Mouse (Mus musculus): ENCODE data around the gene Lysmd1. TPM values are rescaled to one million over a fixed set of nuclear protein-coding genes. Genes with fewer than 3 reads are reported as not detected.

The Lysmd1 gene
- polyA plus RNA-seq, 1 experiment, result 7.0 TPM

- TF ChIP-seq MYOD1 (IDR thresholded peaks at IDR 0.05; ENCODE audit: control insufficient read depth in 1 of 3, insufficient read length in 2 of 3, low read depth in 2 of 3) (no peak), CEBPB (IDR thresholded peaks at IDR 0.05; ENCODE audit: insufficient read depth, poor library complexity, severe bottlenecking) (no peak), USF1 (IDR thresholded peaks at IDR 0.05; ENCODE audit: low read depth) (no peak), E2F4 (IDR thresholded peaks at IDR 0.05; ENCODE audit: insufficient read depth) (no peak), POLR2AphosphoS2 (IDR thresholded peaks at IDR 0.05; ENCODE audit: insufficient read length, low read depth) (no peak), TCF3 (IDR thresholded peaks at IDR 0.05; ENCODE audit: insufficient read length, low read depth) (no peak), TCF12 (IDR thresholded peaks at IDR 0.05; ENCODE audit: insufficient read depth, poor library complexity, severe bottlenecking) (no peak), REST (IDR thresholded peaks at IDR 0.05; ENCODE audit: insufficient read depth, insufficient read length) (no peak), MAX (IDR thresholded peaks at IDR 0.05; ENCODE audit: low read depth) (no peak), SRF (IDR thresholded peaks at IDR 0.05; ENCODE audit: control insufficient read depth, insufficient read length, low read depth) (no peak), POLR2A (IDR thresholded peaks at IDR 0.05; ENCODE audit: insufficient read length, low read depth) (no peak), MYOG (IDR thresholded peaks at IDR 0.05; ENCODE audit: control insufficient read depth in 1 of 3, insufficient read depth in 1 of 3, insufficient read length in 2 of 3, low read depth in 2 of 3) (no peak)
- no peaks in the 10 kb centered on the region for H3K79me2 ChIP-seq (ENCODE audit: control insufficient read depth, insufficient read depth)
- peaks cover 12% of the 10 kb centered on the region for H3K36me3 ChIP-seq (ENCODE audit: control insufficient read depth, insufficient read depth)
- no peak overlapping the region for H3ac ChIP-seq (ENCODE audit: control insufficient read depth, insufficient read length)
- H3K4me2 ChIP-seq (ENCODE audit: low read depth), result no peak overlapping the region
- no peaks in the 10 kb centered on the region for H3K27me3 ChIP-seq (ENCODE audit: control insufficient read depth, insufficient read depth, insufficient read length)
- no peak overlapping the region for H3K4me3 ChIP-seq
Measured at GRCm38 (mm10) chr3:95179890-95180289, 46.0 kb downstream of the Lysmd1 start.

- no peak overlapping the region for H3K4me3 ChIP-seq
- no peaks in the 10 kb centered on the region for H3K27me3 ChIP-seq (ENCODE audit: control insufficient read depth, insufficient read depth, insufficient read length)
- H3ac ChIP-seq (ENCODE audit: control insufficient read depth, insufficient read length), result no peak overlapping the region
- H3K36me3 ChIP-seq (ENCODE audit: control insufficient read depth, insufficient read depth), result peaks cover 12% of the 10 kb centered on the region
- no peak overlapping the region for H3K4me2 ChIP-seq (ENCODE audit: low read depth)
- H3K79me2 ChIP-seq (ENCODE audit: control insufficient read depth, insufficient read depth), result no peaks in the 10 kb centered on the region
- TF ChIP-seq TCF3 (IDR thresholded peaks at IDR 0.05; ENCODE audit: insufficient read length, low read depth), result no peak
- TF ChIP-seq REST (IDR thresholded peaks at IDR 0.05; ENCODE audit: insufficient read depth, insufficient read length), result no peak
Measured at GRCm38 (mm10) chr3:95181841-95182240, 48.0 kb downstream of the Lysmd1 start.

- no peaks in the 10 kb centered on the region for H3K79me2 ChIP-seq (ENCODE audit: control insufficient read depth, insufficient read depth)
- H3ac ChIP-seq (ENCODE audit: control insufficient read depth, insufficient read length), result no peak overlapping the region
- H3K4me3 ChIP-seq, result no peak overlapping the region
- H3K36me3 ChIP-seq (ENCODE audit: control insufficient read depth, insufficient read depth), result peaks cover 27% of the 10 kb centered on the region
- no peaks in the 10 kb centered on the region for H3K27me3 ChIP-seq (ENCODE audit: control insufficient read depth, insufficient read depth, insufficient read length)
- no peak overlapping the region for H3K4me2 ChIP-seq (ENCODE audit: low read depth)
- TF ChIP-seq USF1 (IDR thresholded peaks at IDR 0.05; ENCODE audit: low read depth) (no peak), TCF3 (IDR thresholded peaks at IDR 0.05; ENCODE audit: insufficient read length, low read depth) (no peak)
Measured at GRCm38 (mm10) chr3:95184796-95185577, 51.1 kb downstream of the Lysmd1 start.

GRCm38 (mm10) chr3:95186100-95186499, 52.2 kb downstream of the Lysmd1 start:
- H3ac ChIP-seq (ENCODE audit: control insufficient read depth, insufficient read length), result no peak overlapping the region
- no peak overlapping the region for H3K4me3 ChIP-seq
- TF ChIP-seq POLR2AphosphoS2 (IDR thresholded peaks at IDR 0.05; ENCODE audit: insufficient read length, low read depth) (no peak), TCF12 (IDR thresholded peaks at IDR 0.05; ENCODE audit: insufficient read depth, poor library complexity, severe bottlenecking) (no peak), USF1 (IDR thresholded peaks at IDR 0.05; ENCODE audit: low read depth) (no peak), E2F4 (IDR thresholded peaks at IDR 0.05; ENCODE audit: insufficient read depth) (no peak), SRF (IDR thresholded peaks at IDR 0.05; ENCODE audit: control insufficient read depth, insufficient read length, low read depth) (no peak), TCF3 (IDR thresholded peaks at IDR 0.05; ENCODE audit: insufficient read length, low read depth) (no peak), MYOD1 (IDR thresholded peaks at IDR 0.05; ENCODE audit: control insufficient read depth in 1 of 3, insufficient read length in 2 of 3, low read depth in 2 of 3) (no peak), MYOG (IDR thresholded peaks at IDR 0.05; ENCODE audit: control insufficient read depth in 1 of 3, insufficient read depth in 1 of 3, insufficient read length in 2 of 3, low read depth in 2 of 3) (no peak), POLR2A (IDR thresholded peaks at IDR 0.05; ENCODE audit: insufficient read length, low read depth) (no peak), CEBPB (IDR thresholded peaks at IDR 0.05; ENCODE audit: insufficient read depth, poor library complexity, severe bottlenecking) (no peak), REST (IDR thresholded peaks at IDR 0.05; ENCODE audit: insufficient read depth, insufficient read length) (no peak), MAX (IDR thresholded peaks at IDR 0.05; ENCODE audit: low read depth) (no peak)
- no peaks in the 10 kb centered on the region for H3K27me3 ChIP-seq (ENCODE audit: control insufficient read depth, insufficient read depth, insufficient read length)
- peaks cover 27% of the 10 kb centered on the region for H3K36me3 ChIP-seq (ENCODE audit: control insufficient read depth, insufficient read depth)
- no peaks in the 10 kb centered on the region for H3K79me2 ChIP-seq (ENCODE audit: control insufficient read depth, insufficient read depth)
- no peak overlapping the region for H3K4me2 ChIP-seq (ENCODE audit: low read depth)

- TF ChIP-seq MAX (IDR thresholded peaks at IDR 0.05; ENCODE audit: low read depth) (no peak), MYOD1 (IDR thresholded peaks at IDR 0.05; ENCODE audit: control insufficient read depth in 1 of 3, insufficient read length in 2 of 3, low read depth in 2 of 3) (no peak), USF1 (IDR thresholded peaks at IDR 0.05; ENCODE audit: low read depth) (no peak), TCF3 (IDR thresholded peaks at IDR 0.05; ENCODE audit: insufficient read length, low read depth) (no peak), E2F4 (IDR thresholded peaks at IDR 0.05; ENCODE audit: insufficient read depth) (no peak), CEBPB (IDR thresholded peaks at IDR 0.05; ENCODE audit: insufficient read depth, poor library complexity, severe bottlenecking) (no peak), REST (IDR thresholded peaks at IDR 0.05; ENCODE audit: insufficient read depth, insufficient read length) (no peak), MYOG (IDR thresholded peaks at IDR 0.05; ENCODE audit: control insufficient read depth in 1 of 3, insufficient read depth in 1 of 3, insufficient read length in 2 of 3, low read depth in 2 of 3) (no peak), POLR2AphosphoS2 (IDR thresholded peaks at IDR 0.05; ENCODE audit: insufficient read length, low read depth) (no peak), POLR2A (IDR thresholded peaks at IDR 0.05; ENCODE audit: insufficient read length, low read depth) (no peak), TCF12 (IDR thresholded peaks at IDR 0.05; ENCODE audit: insufficient read depth, poor library complexity, severe bottlenecking) (no peak), SRF (IDR thresholded peaks at IDR 0.05; ENCODE audit: control insufficient read depth, insufficient read length, low read depth) (no peak)
- Histone ChIP-seq H3K79me2 (ENCODE audit: control insufficient read depth, insufficient read depth) (no peaks in the 10 kb centered on the region), H3ac (ENCODE audit: control insufficient read depth, insufficient read length) (no peak overlapping the region), H3K27me3 (ENCODE audit: control insufficient read depth, insufficient read depth, insufficient read length) (no peaks in the 10 kb centered on the region), H3K4me2 (ENCODE audit: low read depth) (no peak overlapping the region), H3K4me3 (no peak overlapping the region), H3K36me3 (ENCODE audit: control insufficient read depth, insufficient read depth) (peaks cover 25% of the 10 kb centered on the region)
Measured at GRCm38 (mm10) chr3:95186888-95187287, 53.0 kb downstream of the Lysmd1 start.
